Mouse (Mus musculus) megakaryocyte, embryonic 14.5 days (primary cell): ENCODE results near the gene Pin1.

ENCODE experiments used
- FLI1 ChIP-seq: IDR thresholded peaks from 2 replicates; pipeline ENCODE4 v1.6.1; 2012; ENCODE audit warnings: low read length, inconsistent platforms, mixed read lengths
- GATA1 ChIP-seq: IDR thresholded peaks from 3 replicates; pipeline ENCODE4 v1.6.1; 2012; ENCODE audit warnings: mixed read lengths, low read length, inconsistent platforms, borderline replicate concordance

GRCm38 (mm10) chr9:20653859-20654258 is 2.0 kb downstream of the Pin1 start:
- TF ChIP-seq GATA1 (no peak), FLI1 (no peak)
